Mouse (Mus musculus): ENCODE measurements at regions not wholly inside any gene's neighbourhood (a gene's known extent, or its start where the extent isn't known, plus 50 kb on each side); places are given as distances from the start of the nearest gene placed in this dataset.

DNA sequence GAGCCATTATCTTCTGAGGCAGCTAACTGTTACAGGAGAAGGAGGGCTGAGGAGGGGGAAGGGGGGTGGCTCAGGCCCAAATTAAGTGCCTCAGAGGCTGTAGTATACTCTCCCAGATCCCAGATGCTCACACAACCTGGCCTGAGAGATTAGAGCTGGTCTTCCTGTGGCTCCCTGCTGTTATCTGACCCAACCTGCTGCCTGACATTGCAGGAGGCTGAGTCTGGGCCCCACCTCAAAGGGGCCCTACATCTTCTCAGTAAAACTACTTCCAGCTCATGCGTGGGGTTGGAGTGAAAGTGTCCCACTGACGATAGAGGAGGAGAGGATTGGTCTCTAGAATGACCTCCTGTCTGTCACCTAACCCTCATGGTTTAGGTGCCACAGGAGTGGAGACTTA is 64.0 kb upstream of the Lmo2 start:
- DNase-seq = no peak

DNA sequence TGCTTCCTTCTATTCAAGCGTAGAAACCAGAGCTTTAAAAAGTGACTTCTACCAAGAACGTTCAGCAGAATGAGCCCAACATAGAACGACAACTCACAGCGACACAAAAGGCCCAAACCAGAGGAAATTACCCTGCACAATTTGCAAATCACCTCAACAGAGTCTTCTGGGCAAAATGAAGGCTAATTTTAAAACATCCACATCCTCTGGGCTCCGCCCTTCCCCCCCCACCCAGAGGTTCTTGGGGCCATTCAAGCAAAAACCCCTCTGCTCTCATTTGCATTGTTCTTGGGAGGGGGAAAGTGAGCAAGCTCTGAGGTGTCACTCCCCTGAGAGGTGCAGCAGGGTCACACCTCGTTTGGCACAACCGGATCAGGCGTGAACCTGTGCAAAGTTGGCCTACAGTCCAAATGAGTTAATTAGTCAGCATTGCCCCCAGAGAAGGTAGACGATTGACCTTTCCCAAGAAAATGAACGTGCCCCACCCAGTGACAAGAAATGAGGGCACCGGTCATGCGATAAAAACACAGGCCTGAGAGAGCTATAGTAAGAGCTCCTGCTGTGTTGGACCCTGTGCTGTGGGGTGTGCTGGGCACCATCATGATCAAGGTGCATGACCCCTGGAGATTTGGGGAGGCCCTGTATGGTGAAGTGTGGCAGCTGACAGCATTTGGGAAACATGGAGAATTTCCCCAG is 62.7 kb upstream of the Lmo2 start:
- DNase-seq = no peak

DNA sequence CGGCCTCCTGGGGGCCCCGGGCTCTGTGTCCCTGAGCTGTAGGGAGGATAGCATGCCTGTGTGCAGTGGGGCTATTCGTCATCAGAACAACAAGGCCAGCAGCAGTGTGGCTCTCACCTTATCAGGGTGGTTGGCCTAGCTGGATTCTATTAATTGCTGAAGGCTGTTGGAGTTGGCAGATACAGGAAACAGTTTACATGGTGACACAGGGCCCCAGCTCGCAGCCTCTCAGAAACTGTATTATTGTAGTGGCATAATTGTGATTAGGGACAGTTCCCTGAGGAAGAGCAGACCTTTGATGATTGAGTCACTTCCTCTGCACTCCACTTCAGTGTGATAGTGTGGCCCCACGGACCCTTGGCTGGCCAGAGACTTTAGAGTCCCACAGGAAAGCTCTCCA is 61.6 kb upstream of the Lmo2 start:
- no peak for DNase-seq

- DNase-seq = no peak
Measured at GRCm38 (mm10) chr2:103896814-103897213, 61.0 kb upstream of the Lmo2 start.

- DNase-seq = no peak
Measured at GRCm38 (mm10) chr2:103899713-103900112, 58.1 kb upstream of the Lmo2 start.

DNA sequence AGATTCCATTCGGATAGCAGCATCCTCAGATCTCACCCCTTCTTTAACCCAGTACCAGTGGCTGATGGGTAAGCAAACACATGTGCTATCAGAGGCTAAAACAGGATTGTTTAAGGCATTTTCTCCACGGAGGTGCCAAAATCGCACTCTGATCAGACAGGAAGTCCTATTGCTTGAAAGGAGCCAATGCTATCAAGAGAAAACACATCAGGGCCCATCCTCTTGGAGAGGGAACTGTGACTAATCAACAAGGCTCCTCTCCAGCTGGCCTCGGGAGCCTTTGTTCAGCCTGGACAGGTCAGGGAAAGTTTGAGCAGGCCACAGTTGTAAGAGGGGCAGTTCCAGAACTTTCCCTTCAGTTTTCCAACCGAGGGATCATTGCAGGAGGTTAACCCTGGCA is 57.4 kb upstream of the Lmo2 start:
- DNase-seq = no peak

DNA sequence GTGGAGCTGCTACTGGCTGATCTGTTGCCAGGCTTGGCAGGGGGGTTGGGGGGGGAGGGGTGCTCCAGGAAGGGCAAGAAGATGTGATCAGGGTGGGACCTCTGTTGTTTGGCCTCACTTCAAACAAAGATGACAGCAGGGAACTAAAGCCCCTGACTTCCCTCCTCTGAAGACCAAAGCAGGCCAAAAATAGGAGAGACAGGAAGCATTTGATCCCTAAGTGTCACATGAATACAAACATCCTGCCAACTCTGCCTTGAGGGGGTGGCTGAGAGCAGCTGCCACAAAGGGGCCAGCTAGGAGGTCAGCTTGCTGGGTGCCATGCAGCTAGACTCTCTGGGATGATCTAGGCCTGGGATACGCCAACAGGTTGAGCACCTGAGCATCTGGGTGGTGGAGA is 56.3 kb upstream of the Lmo2 start:
- DNase-seq = no peak

DNA sequence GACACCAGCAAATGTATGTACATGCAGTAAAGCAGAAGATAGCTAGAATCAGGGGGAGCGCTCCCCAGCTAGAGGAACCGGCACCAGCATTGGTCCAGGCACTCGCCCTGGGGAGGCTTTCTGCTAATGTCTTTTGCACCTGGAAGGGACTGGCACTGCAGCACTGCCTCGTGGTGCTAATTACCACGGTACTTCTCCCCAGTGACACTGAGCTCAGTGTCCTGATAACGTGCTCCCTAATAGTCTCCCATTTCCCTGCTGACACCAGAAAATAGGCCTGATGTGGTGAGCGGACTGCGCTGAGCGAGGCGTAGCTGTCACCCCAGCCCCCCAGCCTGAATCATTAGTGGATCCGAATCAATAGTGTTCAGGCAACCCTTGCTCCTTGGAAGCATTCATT is 55.0 kb upstream of the Lmo2 start:
- no peak for DNase-seq

GRCm38 (mm10) chr2:103905681-103906080 is 52.1 kb upstream of the Lmo2 start:
- DNase-seq = no peak

- DNase-seq = no peak
Measured at GRCm38 (mm10) chr2:103906581-103907184, 51.1 kb upstream of the Lmo2 start.

Measured in right cerebral cortex, postnatal 14 days (tissue).